Mouse (Mus musculus) C2C12 (cell line): ENCODE results near the gene Abcb1a.

Experiments used
- CTCF ChIP-seq: IDR thresholded peaks from one replicate; pipeline ENCODE4 v1.5.1; 2011; ENCODE audit not compliant: control insufficient read depth, insufficient read depth, insufficient read length
- FOSL1 ChIP-seq: IDR thresholded peaks from one replicate; pipeline ENCODE4 v1.8.0; 2011; ENCODE audit warnings: mild to moderate bottlenecking, low read length; ENCODE audit not compliant: poor library complexity, insufficient read depth, severe bottlenecking
- MAX ChIP-seq: IDR thresholded peaks from one replicate; pipeline ENCODE4 v1.6.1; 2011; ENCODE audit warnings: mild to moderate bottlenecking, control low read depth
- MYOD1 ChIP-seq: IDR thresholded peaks from one replicate; pipeline ENCODE4 v1.6.1; 2011; ENCODE audit warnings: low read depth; ENCODE audit not compliant: control insufficient read depth, insufficient read length
- MYOG ChIP-seq: IDR thresholded peaks from one replicate; pipeline ENCODE4 v1.6.1; 2011; ENCODE audit not compliant: control insufficient read depth, insufficient read length; ENCODE audit errors: extremely low read depth
- USF1 ChIP-seq: IDR thresholded peaks from one replicate; pipeline ENCODE4 v1.6.1; 2011; ENCODE audit warnings: low read depth, mild to moderate bottlenecking, control low read depth, moderate library complexity

- no peak for TF ChIP-seq USF1
- no peak for TF ChIP-seq CTCF
- TF ChIP-seq MYOD1: no peak
- no peak for TF ChIP-seq MYOG
- TF ChIP-seq MAX: no peak
- peak; percentile 17 for TF ChIP-seq FOSL1
Observed at GRCm38 (mm10) chr5:8778751-8779150, 118.9 kb downstream of the Abcb1a start.
